In the genomic region with DNA sequence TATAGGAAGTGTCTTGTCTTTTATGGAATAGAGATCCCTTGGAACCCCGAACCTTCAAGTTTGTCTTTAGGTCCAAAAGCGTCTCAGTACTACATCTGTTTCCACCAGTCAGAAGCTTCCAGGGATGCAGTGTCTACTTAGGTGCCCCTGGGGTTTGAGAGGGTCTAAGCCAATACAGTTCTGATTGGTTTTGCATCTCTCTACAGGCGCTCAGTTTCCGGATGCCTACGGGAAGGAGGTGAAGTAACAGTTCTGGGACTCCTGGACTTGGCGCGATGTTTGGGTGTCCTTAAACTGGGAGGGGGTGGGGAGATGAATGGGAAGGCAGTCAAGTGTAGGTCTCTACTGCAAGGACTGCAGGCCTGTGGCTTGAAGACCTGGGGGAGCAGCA, we compare ENCODE assay signal across 8 mouse cellular contexts. TPM values are rescaled to one million over a fixed set of nuclear protein-coding genes. Genes with fewer than 3 reads are reported as not detected.
DNase-seq lines count a peak whose midpoint lies in the region; ATAC-seq and TF ChIP-seq lines count a peak whose summit lies in the region.

No protein-coding gene starts in this region.

- peak overlapping the region; percentile 63 for H3K9ac ChIP-seq in kidney, embryonic 14.5 days (ENCODE audit: low read depth, low read length)
- H3K9ac ChIP-seq in hindbrain, embryonic 16.5 days (ENCODE audit: low read depth, low read length) = peak overlapping the region; percentile 74

- intact Hi-C loops in gastrocnemius, postnatal 36 days (cut with DNase I) = loop anchor here (5.0 kb wide), 1 partner anchor 36 kb away; a partner anchor contains a TSS

- no peak for TF ChIP-seq POLR2A in bone marrow, adult 2 months (IDR thresholded peaks at IDR 0.05; ENCODE audit: borderline replicate concordance, control insufficient read depth, low read depth, low read length)

- DNase-seq in kidney, adult 18-20 months = no peak
- DNase-seq in right cerebral cortex, adult 2 months (ENCODE audit: low spot score in 2 of 2) = no peak
- no peak for DNase-seq in testis, postnatal 10 days (ENCODE audit: low spot score)
- DNase-seq in gastrocnemius, postnatal 36 days = no peak

- H3K36me3 ChIP-seq in kidney, embryonic 14.5 days (ENCODE audit: control insufficient read depth, insufficient read depth, low read length) = no peaks in the 10 kb centered on the region
- no peaks in the 10 kb centered on the region; the same call in 1 of the 2 replicates for H3K36me3 ChIP-seq in hindbrain, embryonic 16.5 days (ENCODE audit: control insufficient read depth, insufficient read depth, low read length)

- H3K9me3 ChIP-seq in kidney, embryonic 14.5 days (ENCODE audit: control insufficient read depth, low read length) = no peaks in the 10 kb centered on the region
- H3K9me3 ChIP-seq in hindbrain, embryonic 16.5 days (ENCODE audit: control insufficient read depth, low read length) = no peaks in the 10 kb centered on the region

- 0 out of 2 replicates have a peak, but pooled peaks cover 2% of the 10 kb centered on the region for H3K27me3 ChIP-seq in kidney, embryonic 14.5 days (ENCODE audit: control insufficient read depth, insufficient read depth, low read length)
- H3K27me3 ChIP-seq in hindbrain, embryonic 16.5 days (replicated peaks; ENCODE audit: control insufficient read depth, insufficient read depth, low read length) = no peaks in the 10 kb centered on the region

- peaks cover 42% of the 10 kb centered on the region for H3K4me1 ChIP-seq in kidney, embryonic 14.5 days (ENCODE audit: control insufficient read depth, insufficient read depth, low read length)
- peaks cover 2% of the 10 kb centered on the region for H3K4me1 ChIP-seq in bone marrow, adult 2 months (ENCODE audit: control insufficient read depth, insufficient read depth, low read length)
- H3K4me1 ChIP-seq in hindbrain, embryonic 16.5 days (ENCODE audit: control insufficient read depth, insufficient read depth, low read depth, low read length) = peaks cover 30% of the 10 kb centered on the region

- no peak for TF ChIP-seq CTCF in bone marrow, adult 2 months (IDR thresholded peaks at IDR 0.05; ENCODE audit: control insufficient read depth, insufficient read depth, low read length)

- peak overlapping the region; percentile 73 for H3K4me3 ChIP-seq in kidney, embryonic 14.5 days (ENCODE audit: low read length)
- peak overlapping the region; percentile 89 for H3K4me3 ChIP-seq in bone marrow, adult 2 months (replicated peaks; ENCODE audit: control insufficient read depth, low read depth, low read length)
- H3K4me3 ChIP-seq in hindbrain, embryonic 16.5 days (ENCODE audit: low read length) = peak overlapping the region; percentile 87

- peak overlapping the region; percentile 98 for H3K4me2 ChIP-seq in kidney, embryonic 14.5 days (replicated peaks; ENCODE audit: low read depth, low read length)
- peak overlapping the region; percentile 64 for H3K4me2 ChIP-seq in hindbrain, embryonic 16.5 days (ENCODE audit: low read length)

- H3K27ac ChIP-seq in kidney, embryonic 14.5 days (ENCODE audit: low read depth, low read length) = peak overlapping the region; percentile 83
- H3K27ac ChIP-seq in bone marrow, adult 2 months (ENCODE audit: control insufficient read depth, insufficient read depth, low read depth, low read length, poor library complexity) = peak overlapping the region; percentile 73
- peak overlapping the region; percentile 96 for H3K27ac ChIP-seq in hindbrain, embryonic 16.5 days (ENCODE audit: low read depth, low read length)

- no peak for ATAC-seq in kidney, embryonic 14.5 days (ENCODE audit: low FRiP score, low TSS enrichment)
- ATAC-seq in hindbrain, embryonic 16.5 days = no peak
- ATAC-seq in megakaryocyte, adult 5-6 weeks (ENCODE audit: poor library complexity, severe bottlenecking) = peak; percentile 6; the same call in 1 of the 2 replicates

- 2% methylated on average over 7 of the region's 7 CpGs for WGBS in kidney, embryonic 14.5 days
- under 1% methylated on average over 7 of the region's 7 CpGs for WGBS in bone marrow, adult 2 months
- WGBS in hindbrain, embryonic 16.5 days = 0% methylated on average over 7 of the region's 7 CpGs

RNA-seq across cellular contexts. Expression of a gene that starts 0.4 kb away (rescaled TPM):
- 354 and 512 TPM in 2 replicates for polyA plus RNA-seq in kidney, embryonic 14.5 days (2014; fragmentation: Nextera tagmentation; extraction: Ambion mirVana)
- 180 and 202 TPM in 2 replicates for polyA plus RNA-seq in bone marrow, adult 2 months (2011; ENCODE audit: insufficient read depth, insufficient read length, low replicate concordance, missing spikeins)
- polyA plus RNA-seq in hindbrain, embryonic 16.5 days (2015; fragmentation: Nextera tagmentation; extraction: Ambion mirVana) = 341 and 379 TPM in 2 replicates
- total RNA-seq in megakaryocyte, adult 5-6 weeks (2015) = 217 and 226 TPM in 2 replicates
- 117 and 158 TPM in 2 replicates for total RNA-seq in megakaryocyte, adult 5-6 weeks (2017)
- total RNA-seq in gastrocnemius, postnatal 36 days (2021) = 100 to 1,000 TPM; 104 to 140 TPM

RNA-seq across cellular contexts. Expression of a gene that starts 1.1 kb away (rescaled TPM):
- polyA plus RNA-seq in kidney, embryonic 14.5 days (2014; fragmentation: Nextera tagmentation; extraction: Ambion mirVana) = 7.8 and 8.5 TPM in 2 replicates
- polyA plus RNA-seq in bone marrow, adult 2 months (2011; ENCODE audit: insufficient read depth, insufficient read length, low replicate concordance, missing spikeins) = 5.3 and 6.0 TPM in 2 replicates
- 19.1 and 22.4 TPM in 2 replicates for polyA plus RNA-seq in hindbrain, embryonic 16.5 days (2015; fragmentation: Nextera tagmentation; extraction: Ambion mirVana)
- 0.20 and 0.48 TPM in 2 replicates for total RNA-seq in megakaryocyte, adult 5-6 weeks (2015)
- 0.16 and 0.88 TPM in 2 replicates for total RNA-seq in megakaryocyte, adult 5-6 weeks (2017)
- total RNA-seq in gastrocnemius, postnatal 36 days (2021) = 1 to 10 TPM; 2.4 to 2.9 TPM

RNA-seq across cellular contexts. Expression of a gene that starts 7.5 kb away (rescaled TPM):
- polyA plus RNA-seq in kidney, embryonic 14.5 days (2014; fragmentation: Nextera tagmentation; extraction: Ambion mirVana) = 84.3 and 105 TPM in 2 replicates
- 38.3 and 50.9 TPM in 2 replicates for polyA plus RNA-seq in bone marrow, adult 2 months (2011; ENCODE audit: insufficient read depth, insufficient read length, low replicate concordance, missing spikeins)
- 37.3 and 48.6 TPM in 2 replicates for polyA plus RNA-seq in hindbrain, embryonic 16.5 days (2015; fragmentation: Nextera tagmentation; extraction: Ambion mirVana)
- total RNA-seq in megakaryocyte, adult 5-6 weeks (2015) = 19.8 and 23.7 TPM in 2 replicates
- total RNA-seq in megakaryocyte, adult 5-6 weeks (2017) = 10.8 and 18.1 TPM in 2 replicates
- total RNA-seq in gastrocnemius, postnatal 36 days (2021) = 10 to 100 TPM; 10.6 to 11.2 TPM

RNA-seq across cellular contexts. Expression of a gene that starts 16.7 kb away (rescaled TPM):
- polyA plus RNA-seq in kidney, embryonic 14.5 days (2014; fragmentation: Nextera tagmentation; extraction: Ambion mirVana) = 0.27 TPM in 1 of 2 replicates, not detected in the other
- not detected in 2 replicates for polyA plus RNA-seq in bone marrow, adult 2 months (2011; ENCODE audit: insufficient read depth, insufficient read length, low replicate concordance, missing spikeins)
- polyA plus RNA-seq in hindbrain, embryonic 16.5 days (2015; fragmentation: Nextera tagmentation; extraction: Ambion mirVana) = 0.35 and 0.45 TPM in 2 replicates
- not detected in 2 replicates for total RNA-seq in megakaryocyte, adult 5-6 weeks (2015)
- total RNA-seq in megakaryocyte, adult 5-6 weeks (2017) = not detected in 2 replicates
- total RNA-seq in gastrocnemius, postnatal 36 days (2021) = not detected

RNA-seq across cellular contexts. Expression of a gene that starts 19.8 kb away (rescaled TPM):
- polyA plus RNA-seq in kidney, embryonic 14.5 days (2014; fragmentation: Nextera tagmentation; extraction: Ambion mirVana) = 2.3 and 4.9 TPM in 2 replicates
- polyA plus RNA-seq in bone marrow, adult 2 months (2011; ENCODE audit: insufficient read depth, insufficient read length, low replicate concordance, missing spikeins) = 2.9 and 5.4 TPM in 2 replicates
- polyA plus RNA-seq in hindbrain, embryonic 16.5 days (2015; fragmentation: Nextera tagmentation; extraction: Ambion mirVana) = 0.10 and 0.13 TPM in 2 replicates
- not detected in 2 replicates for total RNA-seq in megakaryocyte, adult 5-6 weeks (2015)
- 0.04 TPM in 1 of 2 replicates, not detected in the other for total RNA-seq in megakaryocyte, adult 5-6 weeks (2017)
- total RNA-seq in gastrocnemius, postnatal 36 days (2021) = not detected
